Mouse (Mus musculus) C2C12 (cell line): ENCODE results near the gene 2310061I04Rik. TPM values are rescaled to one million over a fixed set of nuclear protein-coding genes. Genes with fewer than 3 reads are reported as not detected.

Experiments used
- H3K27me3 ChIP-seq: one replicate; pipeline ENCODE4 v1.6.1; 2011; ENCODE audit not compliant: control insufficient read depth, insufficient read depth, insufficient read length
- H3K36me3 ChIP-seq: one replicate; pipeline ENCODE4 v1.6.1; 2011; ENCODE audit not compliant: control insufficient read depth, insufficient read depth
- H3K4me3 ChIP-seq: one replicate; pipeline ENCODE4 v1.5.1; 2011; ENCODE audit warnings: mild to moderate bottlenecking, control low read depth; ENCODE audit not compliant: poor library complexity, insufficient read depth, severe bottlenecking
- H3K79me2 ChIP-seq: one replicate; pipeline ENCODE4 v1.6.1; 2011; ENCODE audit not compliant: control insufficient read depth, insufficient read depth
- H3K79me3 ChIP-seq: one replicate; pipeline ENCODE4 v1.6.1; 2011; ENCODE audit warnings: low read depth, control low read depth
- H3ac ChIP-seq: one replicate; pipeline ENCODE3; 2011; ENCODE audit warnings: low read depth; ENCODE audit not compliant: control insufficient read depth, insufficient read length
- CEBPB ChIP-seq: IDR thresholded peaks from one replicate; pipeline ENCODE4 v1.6.1; 2011; ENCODE audit warnings: low read depth, mild to moderate bottlenecking, control low read depth, moderate library complexity
- CTCF ChIP-seq: IDR thresholded peaks from one replicate; pipeline ENCODE4 v1.5.1; 2011; ENCODE audit not compliant: control insufficient read depth, insufficient read depth, insufficient read length
- FOSL1 ChIP-seq: IDR thresholded peaks from one replicate; pipeline ENCODE4 v1.8.0; 2011; ENCODE audit warnings: mild to moderate bottlenecking, low read length; ENCODE audit not compliant: poor library complexity, insufficient read depth, severe bottlenecking
- MAX ChIP-seq: IDR thresholded peaks from one replicate; pipeline ENCODE4 v1.6.1; 2011; ENCODE audit warnings: mild to moderate bottlenecking, control low read depth
- MYOD1 ChIP-seq: IDR thresholded peaks from one replicate; pipeline ENCODE4 v1.6.1; 2011; ENCODE audit warnings: low read depth; ENCODE audit not compliant: control insufficient read depth, insufficient read length
- MYOG ChIP-seq: IDR thresholded peaks from one replicate; pipeline ENCODE4 v1.6.1; 2011; ENCODE audit not compliant: control insufficient read depth, insufficient read length; ENCODE audit errors: extremely low read depth
- USF1 ChIP-seq: IDR thresholded peaks from one replicate; pipeline ENCODE4 v1.6.1; 2011; ENCODE audit warnings: low read depth, mild to moderate bottlenecking, control low read depth, moderate library complexity
- polyA plus RNA-seq: library from polyadenylated mRNA; unstranded; fragments of >200 nt; fragmentation: generic; extraction: Trizol; gene quantifications from one replicate; pipeline ENCODE4 v1.2.1, GENCODE M21; 2012; ENCODE audit warnings: missing spikeins

The 2310061I04Rik gene
- polyA plus RNA-seq, 1 experiment = 36.0 TPM

- no peaks in the 10 kb centered on the region for H3K27me3 ChIP-seq
- no peak overlapping the region for H3ac ChIP-seq
- TF ChIP-seq CTCF (no peak), MYOD1 (no peak), FOSL1 (no peak), MYOG (no peak)
- no peak overlapping the region for H3K4me3 ChIP-seq
- H3K36me3 ChIP-seq = peaks cover 41% of the 10 kb centered on the region
- H3K79me2 ChIP-seq = no peaks in the 10 kb centered on the region
- no peaks in the 10 kb centered on the region for H3K79me3 ChIP-seq
These were observed 35.4 kb upstream of the 2310061I04Rik start for GRCm38 (mm10) chr17:35932608-35933007.

- H3K4me3 ChIP-seq = no peak overlapping the region
- no peak for TF ChIP-seq MYOD1
- H3K79me2 ChIP-seq = no peaks in the 10 kb centered on the region
- no peak overlapping the region for H3ac ChIP-seq
- no peaks in the 10 kb centered on the region for H3K27me3 ChIP-seq
- peaks cover 59% of the 10 kb centered on the region for H3K36me3 ChIP-seq
- no peaks in the 10 kb centered on the region for H3K79me3 ChIP-seq
These were observed 33.4 kb upstream of the 2310061I04Rik start for GRCm38 (mm10) chr17:35930627-35931026.

GRCm38 (mm10) chr17:35929534-35929933 is 32.3 kb upstream of the 2310061I04Rik start:
- Histone ChIP-seq H3ac (no peak overlapping the region), H3K27me3 (no peaks in the 10 kb centered on the region), H3K79me3 (no peaks in the 10 kb centered on the region), H3K4me3 (no peak overlapping the region), H3K79me2 (no peaks in the 10 kb centered on the region), H3K36me3 (peaks cover 70% of the 10 kb centered on the region)
- TF ChIP-seq FOSL1 = no peak
- no peak for TF ChIP-seq MYOG

- H3K27me3 ChIP-seq = no peaks in the 10 kb centered on the region
- H3K36me3 ChIP-seq = peaks cover 86% of the 10 kb centered on the region
- TF ChIP-seq CTCF (no peak), MYOD1 (no peak), FOSL1 (no peak), MAX (no peak), CEBPB (no peak), USF1 (no peak), MYOG (no peak)
- no peak overlapping the region for H3K4me3 ChIP-seq
- H3K79me3 ChIP-seq = peaks cover 1% of the 10 kb centered on the region
- no peak overlapping the region for H3ac ChIP-seq
- H3K79me2 ChIP-seq = no peaks in the 10 kb centered on the region
These were observed 30.2 kb upstream of the 2310061I04Rik start for GRCm38 (mm10) chr17:35927471-35927870.

- Histone ChIP-seq H3K36me3 (peaks cover 86% of the 10 kb centered on the region), H3K27me3 (no peaks in the 10 kb centered on the region), H3K4me3 (no peak overlapping the region), H3K79me3 (peaks cover 17% of the 10 kb centered on the region), H3ac (no peak overlapping the region), H3K79me2 (peaks cover 35% of the 10 kb centered on the region)
- TF ChIP-seq MAX = no peak
These were observed 26.1 kb upstream of the 2310061I04Rik start for GRCm38 (mm10) chr17:35923281-35923680.

GRCm38 (mm10) chr17:35922566-35922965 is 25.3 kb upstream of the 2310061I04Rik start:
- Histone ChIP-seq H3K4me3 (no peak overlapping the region), H3K79me2 (peaks cover 42% of the 10 kb centered on the region), H3K27me3 (no peaks in the 10 kb centered on the region), H3K79me3 (peaks cover 25% of the 10 kb centered on the region), H3ac (no peak overlapping the region), H3K36me3 (peaks cover 85% of the 10 kb centered on the region)
- TF ChIP-seq MAX (no peak), CTCF (no peak), CEBPB (no peak), MYOD1 (no peak), MYOG (no peak), FOSL1 (no peak), USF1 (no peak)
